Mouse (Mus musculus) kidney, adult 18-20 months (tissue): ENCODE measurements around the gene Olfr1179.
"Not testable (repeated sequence)": the region's sequence is repeated elsewhere in the genome, so short reads cannot be mapped to it uniquely, and the experiment has no call there.

Experiments
- DNase-seq: peaks from one replicate; pipeline ENCODE4 v3.0.0; 2021

The Olfr1179 gene

GRCm38 (mm10) chr2:88406353-88406752 lies at the start of gene Olfr1179:
Olfr1179 (minus strand) TSS chr2:88406453.
- no peak for DNase-seq

- DNase-seq: not testable (repeated sequence)
Measured at GRCm38 (mm10) chr2:88454567-88454966, 48.3 kb upstream of the Olfr1179 start, which contains the start of gene Olfr1183. Olfr1183 (plus strand) TSS chr2:88454867.

GRCm38 (mm10) chr2:88449031-88449430 lies 42.8 kb upstream of the Olfr1179 start, which contains the start of gene Gm13757:
Gm13757 (minus strand) TSS chr2:88449131.
- DNase-seq: no peak

GRCm38 (mm10) chr2:88426071-88426470 lies 19.8 kb upstream of the Olfr1179 start, which contains the start of gene Olfr1181:
Olfr1181 (minus strand) TSS chr2:88426171.
- no peak for DNase-seq

GRCm38 (mm10) chr2:88419051-88419450 lies 12.8 kb upstream of the Olfr1179 start, which contains the start of gene Olfr1180:
Olfr1180 (minus strand) TSS chr2:88419151.
- no peak for DNase-seq

- DNase-seq: no peak
Measured at GRCm38 (mm10) chr2:88386762-88387161, 19.5 kb downstream of the Olfr1179 start, which contains the start of gene Olfr1178. Olfr1178 (plus strand) TSS chr2:88387062.

- no peak for DNase-seq
Measured at GRCm38 (mm10) chr2:88356304-88356703, 49.9 kb downstream of the Olfr1179 start.
